Mouse (Mus musculus) ZHBTc4 (cell line): Measurements from ENCODE around the gene Gabrg3.

ENCODE experiments used
- DNase-seq: peaks from one replicate; pipeline ENCODE4 v3.0.0-alpha.2; 2011; ENCODE audit warnings: low read depth, low spot score

Gene Gabrg3

GRCm38 (mm10) chr7:56729225-56729624, 657.8 kb downstream of the Gabrg3 start:
- no peak for DNase-seq
